ENCODE assay signal across 8 mouse cellular contexts in genomic region chr11:54859322-54860165, GRCm38 (mm10). TPM values are rescaled to one million over a fixed set of nuclear protein-coding genes. Genes with fewer than 3 reads are reported as not detected.
DNase-seq lines count a peak whose midpoint lies in the region; ATAC-seq and TF ChIP-seq lines count a peak whose summit lies in the region.

No protein-coding gene starts in this region.

- H3K27ac ChIP-seq in thymus, adult 2 months (ENCODE audit: control insufficient read depth, insufficient read depth, low read length) = peak overlapping the region; percentile 19; the same call in 1 of the 2 replicates
- H3K27ac ChIP-seq in midbrain, embryonic 16.5 days (ENCODE audit: low read length) = peak overlapping the region; percentile 94

- H3K4me3 ChIP-seq in thymus, adult 2 months (ENCODE audit: control insufficient read depth, insufficient read depth, low read length) = peak overlapping the region; percentile 80
- H3K4me3 ChIP-seq in midbrain, embryonic 16.5 days (ENCODE audit: low read depth, low read length) = peak overlapping the region; percentile 55

- no peaks in the 10 kb centered on the region for H3K27me3 ChIP-seq in thymus, adult 2 months (ENCODE audit: control insufficient read depth, insufficient read depth, low read length)
- no peaks in the 10 kb centered on the region for H3K27me3 ChIP-seq in midbrain, embryonic 16.5 days (ENCODE audit: control insufficient read depth, insufficient read depth, low read depth, low read length)

- no peaks in the 10 kb centered on the region; the same call in 1 of the 2 replicates for H3K4me1 ChIP-seq in thymus, adult 2 months (replicated peaks; ENCODE audit: control insufficient read depth, insufficient read depth, low read length)
- peaks cover 13% of the 10 kb centered on the region for H3K4me1 ChIP-seq in midbrain, embryonic 16.5 days (ENCODE audit: control insufficient read depth, insufficient read depth, low read length)

- no peak for ATAC-seq in midbrain, embryonic 16.5 days

- no peaks in the 10 kb centered on the region for H3K36me3 ChIP-seq in thymus, adult 2 months (ENCODE audit: control insufficient read depth, insufficient read depth, low read length)
- no peaks in the 10 kb centered on the region for H3K36me3 ChIP-seq in midbrain, embryonic 16.5 days (ENCODE audit: control insufficient read depth, insufficient read depth, low read length)

- no peak for TF ChIP-seq CTCF in thymus, adult 2 months (IDR thresholded peaks at IDR 0.05; ENCODE audit: borderline replicate concordance, control insufficient read depth, extremely low read depth, insufficient read depth, low read length, poor library complexity)

- DNase-seq in adrenal gland, adult 2 months = peak; percentile 18
- no peak for DNase-seq in adrenal gland, postnatal 4 days (ENCODE audit: low spot score in 2 of 2)
- peak; percentile 36 for DNase-seq in thymus, adult 2 months
- no peak for DNase-seq in thymus, adult 18-20 months
- DNase-seq in induced T-regulatory cell, adult 2 months (ENCODE audit: low read depth) = peak; percentile 69
- DNase-seq in right cerebral cortex, postnatal 25 days = no peak
- no peak for DNase-seq in left cerebral cortex, adult 11 months (ENCODE audit: low spot score)

- WGBS in thymus, adult 2 months = 29% methylated on average over 11 of the region's 11 CpGs
- 24% methylated on average over 11 of the region's 11 CpGs for WGBS in midbrain, embryonic 16.5 days

- peak overlapping the region; percentile 85 for H3K4me2 ChIP-seq in midbrain, embryonic 16.5 days (ENCODE audit: low read length)

- H3K9me3 ChIP-seq in midbrain, embryonic 16.5 days (replicated peaks; ENCODE audit: control insufficient read depth, low read length, poor library complexity, severe bottlenecking) = no peaks in the 10 kb centered on the region

- peak overlapping the region; percentile 89 for H3K9ac ChIP-seq in midbrain, embryonic 16.5 days (ENCODE audit: low read depth, low read length)

- no peak for TF ChIP-seq POLR2A in thymus, adult 2 months (IDR thresholded peaks at IDR 0.05; ENCODE audit: control insufficient read depth, extremely low read depth, insufficient read depth, low read length, poor library complexity)

RNA-seq across cellular contexts. Expression of gene Lyrm7, which starts 1.2 kb away (rescaled TPM):
- total RNA-seq in adrenal gland, adult 2 months (2021) = 10 to 100 TPM; 14.3 to 20.8 TPM
- 0.27 and 0.38 TPM in 2 replicates for polyA plus RNA-seq in adrenal gland, adult 2 months (2012; rRNA removed)
- total RNA-seq in adrenal gland, postnatal 4 days (2021) = 10 to 100 TPM; 12.5 to 12.7 TPM
- 2.9 and 3.5 TPM in 2 replicates for polyA plus RNA-seq in thymus, adult 2 months (2012; rRNA removed)
- 10.5 and 15.1 TPM in 2 replicates for polyA plus RNA-seq in midbrain, embryonic 16.5 days (2015; fragmentation: Nextera tagmentation; extraction: Ambion mirVana)

RNA-seq across cellular contexts. Expression of gene Hint1, which starts 6.6 kb away (rescaled TPM):
- total RNA-seq in adrenal gland, adult 2 months (2021) = 100 to 1,000 TPM; 339 to 391 TPM
- polyA plus RNA-seq in adrenal gland, adult 2 months (2012; rRNA removed) = 610 and 630 TPM in 2 replicates
- 100 to 1,000 TPM; 353 to 385 TPM for total RNA-seq in adrenal gland, postnatal 4 days (2021)
- polyA plus RNA-seq in thymus, adult 2 months (2012; rRNA removed) = 322 and 336 TPM in 2 replicates
- polyA plus RNA-seq in midbrain, embryonic 16.5 days (2015; fragmentation: Nextera tagmentation; extraction: Ambion mirVana) = 731 and 741 TPM in 2 replicates

RNA-seq across cellular contexts. Expression of gene Gpx3, which starts 42.7 kb away (rescaled TPM):
- 100 to 1,000 TPM; 580 to 729 TPM for total RNA-seq in adrenal gland, adult 2 months (2021)
- polyA plus RNA-seq in adrenal gland, adult 2 months (2012; rRNA removed) = 256 and 331 TPM in 2 replicates
- 100 to 1,000 TPM in 1 of 2 experiments, 10 to 100 TPM in 1; 33.8 to 163 TPM for total RNA-seq in adrenal gland, postnatal 4 days (2021)
- 120 and 133 TPM in 2 replicates for polyA plus RNA-seq in thymus, adult 2 months (2012; rRNA removed)
- 29.4 and 40.5 TPM in 2 replicates for polyA plus RNA-seq in midbrain, embryonic 16.5 days (2015; fragmentation: Nextera tagmentation; extraction: Ambion mirVana)

Comparison
In these comparisons a context has a peak if more than half of its experiments do, and no peak if none do; other contexts are left out.
1. DNase-seq: peak in adrenal gland, adult 2 months (single experiment), thymus, adult 2 months (single experiment) and induced T-regulatory cell, adult 2 months (single experiment); none in adrenal gland, postnatal 4 days (0 of 2), thymus, adult 18-20 months (0 of 2), right cerebral cortex, postnatal 25 days (single experiment) and left cerebral cortex, adult 11 months (single experiment).